Mouse (Mus musculus) limb, embryonic 12.5 days (tissue): Measurements from ENCODE around the gene Tpst1. TPM values are rescaled to one million over a fixed set of nuclear protein-coding genes. Genes with fewer than 3 reads are reported as not detected.

Experiments
- ATAC-seq: fragments of 200-750 bp; cut with Nextera tagmentation; 2 replicates; pipeline ENCODE4 v1.8.0; 2017; ENCODE audit warnings: low read depth, moderate TSS enrichment; ENCODE audit not compliant: insufficient number of reproducible peaks, insufficient read depth, low FRiP score, low TSS enrichment
- H3K27ac ChIP-seq: fragments of 300-500 bp; sonication (generic); 2 replicates; pipeline ENCODE4 v1.5.1; 2016; ENCODE audit warnings: mild to moderate bottlenecking, moderate library complexity
- H3K27me3 ChIP-seq: fragments of 300-500 bp; sonication (generic); 2 replicates; pipeline ENCODE4 v1.6.1; 2016; ENCODE audit warnings: mild to moderate bottlenecking, moderate library complexity
- H3K36me3 ChIP-seq: fragments of 300-500 bp; sonication (generic); 2 replicates; pipeline ENCODE4 v1.6.1; 2016; ENCODE audit warnings: mild to moderate bottlenecking, moderate library complexity
- H3K4me1 ChIP-seq: fragments of 300-500 bp; sonication (generic); replicated peaks from 2 replicates; pipeline ENCODE4 v1.6.1; 2016
- H3K4me2 ChIP-seq: fragments of 300-500 bp; sonication (generic); 2 replicates; pipeline ENCODE4 v1.6.1; 2016; ENCODE audit warnings: mild to moderate bottlenecking, moderate library complexity
- H3K4me3 ChIP-seq: fragments of 300-500 bp; sonication (generic); replicated peaks from 2 replicates; pipeline ENCODE4 v1.5.1; 2016; ENCODE audit warnings: mild to moderate bottlenecking
- H3K9ac ChIP-seq: fragments of 300-500 bp; sonication (generic); replicated peaks from 2 replicates; pipeline ENCODE4 v1.6.1; 2016; ENCODE audit warnings: mild to moderate bottlenecking, moderate library complexity
- H3K9me3 ChIP-seq: fragments of 300-500 bp; sonication (generic); 2 replicates; pipeline ENCODE4 v1.6.1; 2016; ENCODE audit warnings: mild to moderate bottlenecking, moderate library complexity
- WGBS: fragments of 180-500 bp; shearing (Covaris S2); methylation state at CpG from one replicate; pipeline ENCODE4 v1.1.7; 2016; 5-methylcytosine and 5-hydroxymethylcytosine counted together
- polyA plus RNA-seq: library from polyadenylated mRNA; unstranded; fragments of >200 nt; fragmentation: Nextera tagmentation; extraction: Ambion mirVana; gene quantifications from 2 replicates; pipeline ENCODE4 v1.2.1, GENCODE M21; 2016

Gene Tpst1
- polyA plus RNA-seq, 1 experiment from 2014 or later, result 83.5 TPM

DNA sequence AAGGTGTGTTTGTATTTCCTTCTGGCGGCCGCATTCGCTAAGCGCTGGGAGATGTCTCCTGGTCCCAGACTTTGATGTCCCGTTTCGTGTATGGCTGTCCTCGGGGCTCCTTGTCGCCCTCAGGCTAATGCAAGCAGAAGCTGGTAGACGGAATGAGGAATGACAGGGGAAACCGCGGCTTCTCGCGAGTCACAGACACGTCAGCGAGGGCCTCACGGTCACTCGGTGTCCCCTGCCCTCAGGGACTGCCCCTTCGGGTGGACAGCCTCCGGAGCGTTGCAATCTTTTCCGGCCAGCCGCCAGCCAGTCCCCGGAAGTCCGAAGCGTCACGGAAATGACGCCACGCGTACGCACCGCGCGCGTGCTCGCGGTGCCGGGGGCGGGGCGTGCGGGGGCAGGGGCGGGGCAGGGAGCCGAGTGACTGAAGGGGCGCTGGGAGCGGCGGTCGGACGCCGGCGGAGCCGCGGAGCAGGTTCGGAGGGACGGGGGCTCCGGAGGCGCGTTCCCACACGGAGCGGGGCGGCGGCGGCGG lies 98.4 kb downstream of the Tpst1 start, which contains the start of gene Rabgef1:
Gene Rabgef1, plus strand, starts transcription at position 376 of the 532 bp plus-strand sequence.
- Histone ChIP-seq H3K4me2 (peak within 1 kb of the TSS; percentile 80), H3K4me1 (peaks cover 18% of the 10 kb centered on the region), H3K4me3 (peak within 1 kb of the TSS; percentile 89), H3K36me3 (no peaks in the 10 kb centered on the region), H3K27ac (peak within 1 kb of the TSS; percentile 86), H3K9ac (peak within 1 kb of the TSS; percentile 89), H3K9me3 (no peaks in the 10 kb centered on the region), H3K27me3 (no peaks in the 10 kb centered on the region)
- WGBS, result under 1% methylated on average over 51 of the region's 62 CpGs
- ATAC-seq, result peak; percentile 86

DNA sequence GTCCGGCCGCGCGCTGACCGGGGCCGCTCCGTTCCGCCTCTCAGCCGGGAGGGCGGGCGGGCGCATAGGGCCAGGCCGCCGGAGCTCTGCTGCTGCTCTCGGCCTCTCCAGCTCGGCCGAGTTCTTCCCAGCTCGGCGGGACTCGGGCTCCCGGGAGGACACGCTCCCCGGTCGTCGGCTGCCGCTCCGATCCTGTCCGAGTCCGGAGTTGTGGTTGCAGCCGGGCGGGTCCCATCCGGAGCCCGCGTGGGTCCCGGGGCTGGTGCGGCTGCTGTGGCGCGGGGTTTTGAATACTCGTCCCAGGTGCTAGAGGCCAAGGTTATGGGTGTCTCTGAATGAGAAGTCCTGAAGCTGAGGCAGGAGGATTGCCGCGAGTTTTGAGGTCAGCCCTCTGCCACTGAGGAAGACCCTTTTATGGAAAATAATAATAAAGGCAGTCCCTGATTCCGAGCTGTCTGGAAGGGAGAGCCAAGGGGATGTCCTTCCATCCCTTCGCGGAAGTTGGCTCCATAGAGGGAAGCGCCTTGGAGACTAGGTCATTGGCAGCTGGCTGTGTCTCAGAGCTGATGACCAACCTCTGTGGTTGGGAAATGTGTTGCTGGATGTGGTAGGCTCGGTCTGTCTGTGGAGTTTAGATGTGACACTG lies 99.0 kb downstream of the Tpst1 start:
- peaks cover 18% of the 10 kb centered on the region for H3K4me1 ChIP-seq

DNA sequence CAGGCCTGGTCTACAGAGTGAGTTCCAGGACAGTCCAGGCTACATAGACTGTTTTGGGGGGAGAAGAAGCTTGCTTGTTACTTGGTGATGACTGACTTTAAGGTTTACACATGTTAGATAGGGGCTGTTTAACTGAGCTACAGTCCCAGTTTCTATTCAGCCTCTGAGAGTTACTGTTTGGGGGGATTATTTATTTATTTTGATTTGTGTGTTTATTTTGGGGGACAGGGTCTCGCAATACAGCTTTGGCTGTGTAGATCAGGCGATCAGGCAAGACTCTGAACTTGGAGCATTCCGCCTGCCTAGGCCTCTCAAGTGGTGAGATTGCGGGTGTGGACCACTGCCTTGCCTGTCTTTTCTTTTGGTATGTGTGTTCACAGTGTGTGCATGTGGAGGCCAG lies 99.9 kb downstream of the Tpst1 start:
- no peak for ATAC-seq

More for the DNA sequence above, 99.0 kb downstream of the Tpst1 start:
- no peaks in the 10 kb centered on the region for H3K9me3 ChIP-seq
- peak; percentile 69 for ATAC-seq
- no peaks in the 10 kb centered on the region for H3K27me3 ChIP-seq
- H3K4me2 ChIP-seq, result peak overlapping the region; percentile 80
- WGBS, result 1% methylated on average over 45 of the region's 46 CpGs
- H3K4me3 ChIP-seq, result peak overlapping the region; percentile 89
- H3K27ac ChIP-seq, result peak overlapping the region; percentile 86
- H3K9ac ChIP-seq, result peak overlapping the region; percentile 89
- H3K36me3 ChIP-seq, result no peaks in the 10 kb centered on the region

DNA sequence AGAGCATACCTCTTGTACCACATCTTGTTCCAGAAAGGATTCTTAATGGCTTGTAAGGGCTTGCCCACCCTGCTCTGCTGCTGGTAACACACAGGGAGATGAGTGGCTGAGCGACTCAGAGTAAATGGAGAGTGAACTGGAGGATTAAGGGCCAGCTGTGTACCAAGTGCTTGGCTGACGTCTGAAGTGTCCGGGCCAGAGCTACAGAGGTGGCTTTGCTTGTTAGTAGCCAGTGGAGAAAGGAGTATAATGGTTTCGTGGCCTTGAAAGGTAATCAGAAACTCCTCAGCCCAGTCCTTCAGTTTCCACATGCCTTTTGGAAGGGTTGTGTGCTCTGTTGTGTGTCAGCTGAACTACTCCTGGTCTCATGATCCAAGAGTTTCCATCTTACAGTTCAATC lies 104.7 kb downstream of the Tpst1 start:
- Histone ChIP-seq H3K4me1 (peaks cover 6% of the 10 kb centered on the region), H3K4me2 (no peak overlapping the region), H3K9ac (no peak overlapping the region), H3K36me3 (no peaks in the 10 kb centered on the region), H3K9me3 (no peaks in the 10 kb centered on the region), H3K27me3 (no peaks in the 10 kb centered on the region), H3K27ac (no peak overlapping the region), H3K4me3 (no peak overlapping the region)
- WGBS, result 59% methylated on average over 4 of the region's 4 CpGs
- no peak for ATAC-seq

More for the DNA sequence above, 99.9 kb downstream of the Tpst1 start:
- Histone ChIP-seq H3K36me3 (no peaks in the 10 kb centered on the region), H3K27me3 (no peaks in the 10 kb centered on the region), H3K9ac (no peak overlapping the region), H3K27ac (no peak overlapping the region), H3K4me1 (peaks cover 18% of the 10 kb centered on the region), H3K9me3 (no peaks in the 10 kb centered on the region), H3K4me2 (peak overlapping the region; percentile 80), H3K4me3 (peak overlapping the region; percentile 89)
- 91% methylated on average over 4 of the region's 4 CpGs for WGBS

DNA sequence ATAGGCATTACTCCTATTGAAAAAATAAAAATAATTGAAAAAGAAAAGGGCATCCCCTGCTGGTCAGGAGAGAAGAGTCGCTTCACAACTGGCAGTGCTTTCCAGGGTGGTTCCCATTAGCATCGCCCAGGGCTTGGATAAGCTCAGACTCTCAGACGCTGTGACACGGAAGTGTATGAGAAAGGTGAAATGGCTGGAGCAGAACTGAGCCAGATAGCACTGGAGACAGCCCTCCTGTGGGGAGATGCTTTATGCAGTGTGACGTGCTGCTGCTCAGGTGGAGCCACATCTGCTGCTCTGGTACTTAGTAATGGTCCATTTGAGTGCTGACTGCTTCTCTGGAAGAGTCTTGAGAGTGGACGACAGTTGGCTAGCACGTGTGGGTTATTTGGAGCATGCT lies 107.2 kb downstream of the Tpst1 start:
- no peak for ATAC-seq
- H3K4me1 ChIP-seq, result no peaks in the 10 kb centered on the region; the same call in 1 of the 2 replicates
- H3K4me3 ChIP-seq, result no peak overlapping the region
- WGBS, result 70% methylated on average over 7 of the region's 7 CpGs
- no peak overlapping the region for H3K27ac ChIP-seq
- H3K36me3 ChIP-seq, result no peaks in the 10 kb centered on the region
- H3K27me3 ChIP-seq, result no peaks in the 10 kb centered on the region
- no peak overlapping the region for H3K4me2 ChIP-seq
- H3K9me3 ChIP-seq, result no peaks in the 10 kb centered on the region
- no peak overlapping the region for H3K9ac ChIP-seq

DNA sequence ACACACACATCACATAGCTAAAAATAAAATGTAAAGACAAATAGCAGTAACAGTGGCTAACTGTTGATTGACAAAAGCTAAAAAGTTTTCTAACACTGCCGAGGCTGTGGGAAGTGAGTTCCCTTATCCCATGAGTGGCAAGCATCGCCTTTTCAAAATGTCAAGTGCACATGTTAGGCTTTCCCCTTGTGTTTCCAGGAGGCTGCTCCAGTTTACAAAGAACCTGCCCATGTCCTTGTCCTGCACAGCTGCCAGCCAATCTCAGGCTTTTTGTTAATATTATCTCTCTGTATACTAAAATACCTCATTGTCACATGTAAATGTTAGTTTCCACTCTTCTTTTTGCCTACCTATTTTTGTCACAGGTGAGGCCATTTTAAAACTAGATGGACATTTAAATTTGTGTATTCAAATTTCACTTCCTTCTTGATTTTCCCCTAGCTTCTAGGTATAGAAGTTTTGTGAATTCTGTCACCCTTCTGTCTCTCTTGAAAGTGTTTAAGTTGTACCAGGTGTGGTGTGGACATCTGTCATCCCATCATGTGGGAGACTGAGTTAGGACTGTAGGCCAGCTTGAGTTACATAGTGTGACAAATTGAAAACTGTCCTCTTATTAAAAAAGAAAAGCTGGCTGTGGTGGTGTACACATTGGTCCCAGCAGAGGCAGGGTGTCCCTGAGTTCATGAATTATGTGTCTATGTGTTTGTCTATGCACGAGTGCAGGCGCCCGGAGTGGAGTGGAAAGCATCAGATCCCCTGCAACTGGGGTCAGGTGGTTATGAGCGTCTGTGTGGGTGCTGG lies 108.8 kb downstream of the Tpst1 start:
- Histone ChIP-seq H3K9me3 (no peaks in the 10 kb centered on the region), H3K27me3 (no peaks in the 10 kb centered on the region), H3K4me1 (no peaks in the 10 kb centered on the region; the same call in 1 of the 2 replicates), H3K9ac (no peak overlapping the region), H3K4me3 (no peak overlapping the region), H3K36me3 (no peaks in the 10 kb centered on the region), H3K27ac (no peak overlapping the region), H3K4me2 (no peak overlapping the region)
- no peak for ATAC-seq
- 90% methylated on average over 6 of the region's 6 CpGs for WGBS

DNA sequence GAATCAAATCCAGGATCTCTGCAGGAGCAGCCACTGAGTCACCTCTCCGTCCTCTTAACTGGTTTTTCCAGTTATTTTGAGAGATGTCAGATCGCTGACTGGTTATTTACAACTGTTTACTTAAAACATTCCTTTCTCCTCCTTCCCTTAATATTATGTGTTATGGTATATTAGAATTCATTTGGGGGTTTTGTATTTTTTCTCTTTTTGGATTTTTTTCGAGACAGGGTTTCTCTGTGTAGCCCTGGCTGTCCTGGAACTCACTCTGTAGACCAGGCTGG lies 109.4 kb downstream of the Tpst1 start:
- no peaks in the 10 kb centered on the region for H3K27me3 ChIP-seq
- no peak overlapping the region for H3K27ac ChIP-seq
- ATAC-seq, result no peak
- H3K36me3 ChIP-seq, result peaks cover 3% of the 10 kb centered on the region; the same call in 1 of the 2 replicates
- no peak overlapping the region for H3K4me2 ChIP-seq
- 94% methylated on average over 3 of the region's 3 CpGs for WGBS
- no peaks in the 10 kb centered on the region for H3K9me3 ChIP-seq
- H3K4me3 ChIP-seq, result no peak overlapping the region
- H3K4me1 ChIP-seq, result no peaks in the 10 kb centered on the region; the same call in 1 of the 2 replicates
- no peak overlapping the region for H3K9ac ChIP-seq

DNA sequence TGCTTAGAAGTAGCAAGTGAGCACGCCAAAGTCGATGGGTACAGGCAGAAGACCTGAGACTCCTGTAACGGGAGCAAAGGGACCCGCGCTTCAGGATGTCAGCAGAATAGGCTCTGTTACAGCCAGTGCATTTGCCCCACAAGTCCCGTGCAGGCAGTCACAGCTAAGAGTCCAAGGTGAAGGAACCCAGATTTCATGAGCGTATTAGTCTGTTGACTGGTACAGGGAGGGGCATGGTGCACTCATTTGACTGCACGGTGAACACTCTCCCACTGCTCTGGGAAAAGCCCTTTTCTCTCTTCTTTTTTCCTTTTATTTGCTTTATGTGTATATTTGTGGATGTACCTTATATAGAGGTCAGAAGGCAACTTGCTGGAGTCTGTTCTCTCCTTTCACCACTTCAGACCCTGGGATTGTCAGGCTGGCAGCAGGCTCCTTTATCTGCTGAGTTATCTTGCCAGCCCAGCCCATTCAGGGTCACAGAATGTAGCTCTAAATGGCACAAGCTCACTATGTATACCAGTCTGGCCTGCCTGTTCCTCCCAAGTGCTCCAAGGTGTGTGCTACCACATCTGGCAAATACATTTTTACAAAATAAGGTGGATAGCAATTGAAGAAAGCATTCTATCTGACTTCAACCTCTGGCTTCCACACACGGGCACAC lies 111.2 kb downstream of the Tpst1 start:
- no peaks in the 10 kb centered on the region for H3K9me3 ChIP-seq
- no peak for ATAC-seq

DNA sequence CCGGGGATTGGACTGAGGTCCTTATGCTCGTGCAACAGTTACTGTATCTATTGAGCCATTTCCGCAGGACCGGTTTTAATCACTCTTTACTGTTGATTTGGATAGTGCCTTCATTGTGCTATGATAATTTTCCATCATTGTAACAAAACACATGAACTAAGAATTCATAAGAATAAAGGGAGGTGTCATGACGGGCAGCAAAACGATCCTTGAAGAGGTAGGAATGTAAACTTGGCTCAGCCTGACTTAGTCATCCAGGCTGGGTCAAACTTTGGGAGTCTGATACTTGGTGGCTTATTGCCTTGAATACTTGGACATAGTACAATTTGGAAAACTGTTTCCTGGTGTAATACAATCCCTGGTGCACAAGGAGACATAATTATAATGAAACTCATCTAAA lies 112.2 kb downstream of the Tpst1 start:
- no peaks in the 10 kb centered on the region for H3K27me3 ChIP-seq
- ATAC-seq, result no peak
- 92% methylated on average over 6 of the region's 6 CpGs for WGBS
- H3K4me3 ChIP-seq, result no peak overlapping the region
- H3K9ac ChIP-seq, result no peak overlapping the region
- no peak overlapping the region for H3K4me2 ChIP-seq
- no peaks in the 10 kb centered on the region for H3K4me1 ChIP-seq
- H3K9me3 ChIP-seq, result no peaks in the 10 kb centered on the region
- H3K27ac ChIP-seq, result no peak overlapping the region
- H3K36me3 ChIP-seq, result peaks cover 28% of the 10 kb centered on the region

More for the DNA sequence above, 111.2 kb downstream of the Tpst1 start:
- Histone ChIP-seq H3K4me2 (no peak overlapping the region), H3K27me3 (no peaks in the 10 kb centered on the region), H3K27ac (no peak overlapping the region), H3K4me1 (no peaks in the 10 kb centered on the region), H3K36me3 (peaks cover 18% of the 10 kb centered on the region), H3K9ac (no peak overlapping the region), H3K4me3 (no peak overlapping the region)
- WGBS, result 83% methylated on average over 9 of the region's 9 CpGs
